ENCODE assay signal across 8 mouse cellular contexts in genomic region chr2:92432299-92433295, GRCm38 (mm10). TPM values are rescaled to one million over a fixed set of nuclear protein-coding genes. Genes with fewer than 3 reads are reported as not detected.
A peak's percentile ranks its signal among the peaks of the same experiment; 100 is the strongest.
DNase-seq lines count a peak whose midpoint lies in the region; ATAC-seq and TF ChIP-seq lines count a peak whose summit lies in the region.
"Had no signal": no experiment of that assay in that cellular context is flagged by ENCODE, and none has a peak within 500 bp of the region (broad histone marks: within the 10 kb centered on the region; RNA-seq: fewer than 3 reads in every experiment).

No protein-coding gene starts in this region.

- H3K27me3 ChIP-seq in CH12.LX (replicated peaks) = peaks cover 6% of the 10 kb centered on the region
- H3K27me3 ChIP-seq in forebrain, embryonic 12.5 days = 0 out of 2 replicates have a peak, but pooled peaks cover 9% of the 10 kb centered on the region
- H3K27me3 ChIP-seq in hindbrain, embryonic 16.5 days (replicated peaks; ENCODE audit: control insufficient read depth, insufficient read depth, low read length) = no peaks in the 10 kb centered on the region
- H3K27me3 ChIP-seq in liver, adult 2 months (ENCODE audit: control insufficient read depth, insufficient read depth, low read length) = no peaks in the 10 kb centered on the region
- peaks cover 3% of the 10 kb centered on the region for H3K27me3 ChIP-seq in neural tube, embryonic 12.5 days (replicated peaks)

- WGBS in forebrain, embryonic 12.5 days = 50% methylated on average over 17 of the region's 17 CpGs
- WGBS in hindbrain, embryonic 16.5 days = 21% methylated on average over 17 of the region's 17 CpGs
- 9% methylated on average over 17 of the region's 17 CpGs for WGBS in liver, adult 2 months
- 47% methylated on average over 17 of the region's 17 CpGs for WGBS in neural tube, embryonic 12.5 days

- dilution Hi-C loops in CH12.LX (cut with MboI; ENCODE audit: extremely low pct_ligation_motif_present, extremely low pct_unique_long_range_greater_than_20kb, low sequenced_read_pairs) = no loop called here

- peaks cover 49% of the 10 kb centered on the region for H3K79me2 ChIP-seq in CH12.LX (replicated peaks; ENCODE audit: control insufficient read depth, extremely low read depth, insufficient read depth, poor library complexity, severe bottlenecking)
- H3K79me2 ChIP-seq in liver, adult 2 months (ENCODE audit: control insufficient read depth, insufficient read depth, low read length) = peaks cover 20% of the 10 kb centered on the region

- H3K4me3 ChIP-seq in CH12.LX (replicated peaks in 1 of 3; ENCODE audit: low read depth in 2 of 3, low read length in 2 of 3, poor library complexity in 1 of 3) = peak overlapping the region; percentile 90 to 100 (median 92)
- H3K4me3 ChIP-seq in forebrain, embryonic 12.5 days (replicated peaks) = peak overlapping the region; percentile 80
- peak overlapping the region; percentile 84 for H3K4me3 ChIP-seq in hindbrain, embryonic 16.5 days (ENCODE audit: low read length)
- H3K4me3 ChIP-seq in liver, adult 2 months (ENCODE audit: insufficient read depth, low read depth, low read length) = peak overlapping the region; percentile 84
- peak overlapping the region; percentile 91 for H3K4me3 ChIP-seq in neural tube, embryonic 12.5 days

- TF ChIP-seq EP300 in CH12.LX (IDR thresholded peaks at IDR 0.05; ENCODE audit: low read length) = no peak

- no peak for TF ChIP-seq CTCF in CH12.LX (conservative IDR thresholded peaks at IDR 0.05 in 1 of 2, IDR thresholded peaks at IDR 0.05 in 1 of 2; ENCODE audit: low read depth in 2 of 2, low read length in 2 of 2)
- TF ChIP-seq CTCF in liver, adult 2 months (IDR thresholded peaks at IDR 0.05; ENCODE audit: low read depth, low read length) = no peak

- H3K4me2 ChIP-seq in CH12.LX (ENCODE audit: insufficient read depth, low read depth, poor library complexity, severe bottlenecking) = peak overlapping the region; percentile 90
- peak overlapping the region; percentile 78 for H3K4me2 ChIP-seq in forebrain, embryonic 12.5 days
- H3K4me2 ChIP-seq in hindbrain, embryonic 16.5 days (ENCODE audit: low read length) = peak overlapping the region; percentile 92
- peak overlapping the region; percentile 81 for H3K4me2 ChIP-seq in neural tube, embryonic 12.5 days (replicated peaks)

- in situ Hi-C loops in CH12.LX (cut with MboI; ENCODE audit: low pct_ligation_motif_present, low pct_unique_long_range_greater_than_20kb, low sequenced_read_pairs) = loop anchor here (5.0 kb wide), 1 partner anchor 445 kb away; no protein-coding TSS in a partner anchor

- peaks cover 6% of the 10 kb centered on the region for H3K9me3 ChIP-seq in CH12.LX (replicated peaks; ENCODE audit: low read length)
- no peaks in the 10 kb centered on the region for H3K9me3 ChIP-seq in forebrain, embryonic 12.5 days
- H3K9me3 ChIP-seq in hindbrain, embryonic 16.5 days (ENCODE audit: control insufficient read depth, low read length) = no peaks in the 10 kb centered on the region
- no peaks in the 10 kb centered on the region for H3K9me3 ChIP-seq in neural tube, embryonic 12.5 days

- no peak for ATAC-seq in forebrain, embryonic 12.5 days (ENCODE audit: low FRiP score)
- no peak for ATAC-seq in hindbrain, embryonic 16.5 days
- ATAC-seq in neural tube, embryonic 12.5 days (ENCODE audit: low FRiP score, low read depth) = no peak

- H3K27ac ChIP-seq in CH12.LX (ENCODE audit: insufficient read depth, low read depth) = no peak overlapping the region
- H3K27ac ChIP-seq in forebrain, embryonic 12.5 days = peak overlapping the region; percentile 79; the same call in 1 of the 2 replicates
- peak overlapping the region; percentile 82 for H3K27ac ChIP-seq in hindbrain, embryonic 16.5 days (ENCODE audit: low read depth, low read length)
- peak overlapping the region; percentile 96 for H3K27ac ChIP-seq in liver, adult 2 months (replicated peaks; ENCODE audit: insufficient read depth, low read depth, low read length)
- H3K27ac ChIP-seq in neural tube, embryonic 12.5 days = no peak overlapping the region

- peaks cover 7 to 44% of the 10 kb centered on the region in 2 experiments for H3K36me3 ChIP-seq in CH12.LX (replicated peaks in 1 of 2; ENCODE audit: control insufficient read depth in 1 of 2, insufficient read depth in 1 of 2, low read length in 1 of 2)
- no peaks in the 10 kb centered on the region for H3K36me3 ChIP-seq in forebrain, embryonic 12.5 days (replicated peaks)
- H3K36me3 ChIP-seq in hindbrain, embryonic 16.5 days (ENCODE audit: control insufficient read depth, insufficient read depth, low read length) = no peaks in the 10 kb centered on the region
- no peaks in the 10 kb centered on the region for H3K36me3 ChIP-seq in liver, adult 2 months (ENCODE audit: control insufficient read depth, insufficient read depth, low read length)
- no peaks in the 10 kb centered on the region for H3K36me3 ChIP-seq in neural tube, embryonic 12.5 days

- no peak for TF ChIP-seq POLR2A in CH12.LX (IDR thresholded peaks at IDR 0.05; ENCODE audit: low read depth, low read length)
- no peak for TF ChIP-seq POLR2A in liver, adult 2 months (IDR thresholded peaks at IDR 0.05; ENCODE audit: extremely low read depth, insufficient read depth, low read length)

- DNase-seq in CH12.LX (ENCODE audit: extremely low read depth) (no peak), adipocyte (ENCODE audit: low spot score) (peak; percentile 88)
- peak; percentile 94 for DNase-seq in liver, adult 2 months (ENCODE audit: extremely low read depth, low read depth, low spot score)
- no peak for DNase-seq in frontal cortex, postnatal 10 days (ENCODE audit: low spot score in 2 of 2)

- H3K4me1 ChIP-seq in CH12.LX (ENCODE audit: control insufficient read depth in 1 of 2, insufficient read depth in 2 of 2) = peaks cover 11 to 53% of the 10 kb centered on the region in 2 experiments
- peaks cover 63% of the 10 kb centered on the region for H3K4me1 ChIP-seq in forebrain, embryonic 12.5 days
- H3K4me1 ChIP-seq in hindbrain, embryonic 16.5 days (ENCODE audit: control insufficient read depth, insufficient read depth, low read depth, low read length) = peaks cover 40% of the 10 kb centered on the region
- peaks cover 22% of the 10 kb centered on the region for H3K4me1 ChIP-seq in liver, adult 2 months (ENCODE audit: control insufficient read depth, insufficient read depth, low read length)
- peaks cover 38% of the 10 kb centered on the region for H3K4me1 ChIP-seq in neural tube, embryonic 12.5 days

- no peak for TF ChIP-seq RAD21 in CH12.LX (IDR thresholded peaks at IDR 0.05; ENCODE audit: low read depth, low read length)

- H3K9ac ChIP-seq in CH12.LX (ENCODE audit: insufficient read depth, low read depth) = peak overlapping the region; percentile 87
- H3K9ac ChIP-seq in forebrain, embryonic 12.5 days = peak overlapping the region; percentile 86
- H3K9ac ChIP-seq in hindbrain, embryonic 16.5 days (ENCODE audit: low read depth, low read length) = peak overlapping the region; percentile 88
- peak overlapping the region; percentile 95 for H3K9ac ChIP-seq in liver, adult 2 months (ENCODE audit: low read depth, low read length)
- peak overlapping the region; percentile 92 for H3K9ac ChIP-seq in neural tube, embryonic 12.5 days

RNA-seq across cellular contexts. Expression of gene Cry2, which starts 1.2 kb away (rescaled TPM):
- total RNA-seq in CH12.LX (2012; rRNA removed) (8.8 and 12.7 TPM in 2 replicates), CH12.LX (2014; rRNA removed) (3.7 and 4.3 TPM in 2 replicates)
- 15.2 and 15.9 TPM in 2 replicates for polyA plus RNA-seq in CH12.LX (2012; ENCODE audit: insufficient read length, low read depth)
- polyA plus RNA-seq in forebrain, embryonic 12.5 days (2016; fragmentation: Nextera tagmentation; extraction: Ambion mirVana) = 29.1 and 31.2 TPM in 2 replicates
- polyA plus RNA-seq in hindbrain, embryonic 16.5 days (2015; fragmentation: Nextera tagmentation; extraction: Ambion mirVana) = 51.4 and 53.2 TPM in 2 replicates
- total RNA-seq in liver, adult 2 months (2014; rRNA removed) = 20.5 and 22.4 TPM in 2 replicates
- polyA plus RNA-seq in liver, adult 2 months (2012; rRNA removed) = 17.1 and 21.9 TPM in 2 replicates
- 32.7 and 33.6 TPM in 2 replicates for polyA plus RNA-seq in neural tube, embryonic 12.5 days (2016; fragmentation: Nextera tagmentation; extraction: Ambion mirVana)

RNA-seq across cellular contexts. Expression of gene Slc35c1, which starts 27.7 kb away (rescaled TPM):
- 7.3 and 8.7 TPM in 2 replicates for total RNA-seq in CH12.LX (2012; rRNA removed)
- total RNA-seq in CH12.LX (2014; rRNA removed) = 2.8 and 4.1 TPM in 2 replicates
- 18.4 and 22.7 TPM in 2 replicates for polyA plus RNA-seq in CH12.LX (2012; ENCODE audit: insufficient read length, low read depth)
- polyA plus RNA-seq in forebrain, embryonic 12.5 days (2016; fragmentation: Nextera tagmentation; extraction: Ambion mirVana) = 9.5 and 10.0 TPM in 2 replicates
- 18.9 and 20.7 TPM in 2 replicates for polyA plus RNA-seq in hindbrain, embryonic 16.5 days (2015; fragmentation: Nextera tagmentation; extraction: Ambion mirVana)
- total RNA-seq in liver, adult 2 months (2014; rRNA removed) = 3.0 and 3.9 TPM in 2 replicates
- polyA plus RNA-seq in liver, adult 2 months (2012; rRNA removed) = 26.0 and 30.7 TPM in 2 replicates
- 10.1 and 11.6 TPM in 2 replicates for polyA plus RNA-seq in neural tube, embryonic 12.5 days (2016; fragmentation: Nextera tagmentation; extraction: Ambion mirVana)

RNA-seq across cellular contexts. Expression of gene Mapk8ip1, which starts 31.5 kb away (rescaled TPM):
- total RNA-seq in CH12.LX (2012; rRNA removed) = 4.1 and 5.4 TPM in 2 replicates
- total RNA-seq in CH12.LX (2014; rRNA removed) = 5.0 and 5.5 TPM in 2 replicates
- 11.0 and 13.0 TPM in 2 replicates for polyA plus RNA-seq in CH12.LX (2012; ENCODE audit: insufficient read length, low read depth)
- polyA plus RNA-seq in forebrain, embryonic 12.5 days (2016; fragmentation: Nextera tagmentation; extraction: Ambion mirVana) = 83.2 and 83.5 TPM in 2 replicates
- polyA plus RNA-seq in hindbrain, embryonic 16.5 days (2015; fragmentation: Nextera tagmentation; extraction: Ambion mirVana) = 112 and 130 TPM in 2 replicates
- 0.65 and 1.0 TPM in 2 replicates for total RNA-seq in liver, adult 2 months (2014; rRNA removed)
- 1.3 and 1.6 TPM in 2 replicates for polyA plus RNA-seq in liver, adult 2 months (2012; rRNA removed)
- 144 and 154 TPM in 2 replicates for polyA plus RNA-seq in neural tube, embryonic 12.5 days (2016; fragmentation: Nextera tagmentation; extraction: Ambion mirVana)
- total RNA-seq: common myeloid progenitor, adult 5-6 weeks had no signal

RNA-seq across cellular contexts. Expression of gene 1700029I15Rik, which starts 50.3 kb away (rescaled TPM):
- total RNA-seq in CH12.LX (2012; rRNA removed) (2.9 and 3.4 TPM in 2 replicates), CH12.LX (2014; rRNA removed) (0.39 and 0.67 TPM in 2 replicates)
- 3.0 and 5.0 TPM in 2 replicates for polyA plus RNA-seq in CH12.LX (2012; ENCODE audit: insufficient read length, low read depth)
- polyA plus RNA-seq in forebrain, embryonic 12.5 days (2016; fragmentation: Nextera tagmentation; extraction: Ambion mirVana) = 5.6 and 6.8 TPM in 2 replicates
- polyA plus RNA-seq in hindbrain, embryonic 16.5 days (2015; fragmentation: Nextera tagmentation; extraction: Ambion mirVana) = 5.8 and 7.7 TPM in 2 replicates
- total RNA-seq in liver, adult 2 months (2014; rRNA removed) = 1.3 and 2.0 TPM in 2 replicates
- 3.3 and 5.6 TPM in 2 replicates for polyA plus RNA-seq in liver, adult 2 months (2012; rRNA removed)
- 5.8 and 7.3 TPM in 2 replicates for polyA plus RNA-seq in neural tube, embryonic 12.5 days (2016; fragmentation: Nextera tagmentation; extraction: Ambion mirVana)

RNA-seq across cellular contexts. Expression of gene Large2, which starts 57.9 kb away (rescaled TPM):
- total RNA-seq in CH12.LX (2012; rRNA removed) = 1.4 and 1.5 TPM in 2 replicates
- 0.19 TPM in 1 of 2 replicates, not detected in the other for total RNA-seq in CH12.LX (2014; rRNA removed)
- 0.45 and 0.89 TPM in 2 replicates for polyA plus RNA-seq in CH12.LX (2012; ENCODE audit: insufficient read length, low read depth)
- polyA plus RNA-seq in forebrain, embryonic 12.5 days (2016; fragmentation: Nextera tagmentation; extraction: Ambion mirVana) = 5.3 and 5.5 TPM in 2 replicates
- 1.7 and 2.3 TPM in 2 replicates for polyA plus RNA-seq in hindbrain, embryonic 16.5 days (2015; fragmentation: Nextera tagmentation; extraction: Ambion mirVana)
- 0.37 and 0.74 TPM in 2 replicates for total RNA-seq in liver, adult 2 months (2014; rRNA removed)
- 0.88 and 1.7 TPM in 2 replicates for polyA plus RNA-seq in liver, adult 2 months (2012; rRNA removed)
- 1.8 and 2.6 TPM in 2 replicates for polyA plus RNA-seq in neural tube, embryonic 12.5 days (2016; fragmentation: Nextera tagmentation; extraction: Ambion mirVana)

Comparison
In these comparisons a context has a peak if more than half of its experiments do, and no peak if none do; other contexts are left out.
1. DNase-seq: peak in adipocyte (single experiment) and liver, adult 2 months (single experiment); none in CH12.LX (single experiment) and frontal cortex, postnatal 10 days (0 of 2).
2. H3K27ac ChIP-seq: peak in forebrain, embryonic 12.5 days (single experiment), hindbrain, embryonic 16.5 days (single experiment) and liver, adult 2 months (single experiment); none in CH12.LX (single experiment) and neural tube, embryonic 12.5 days (single experiment).
3. Peak in every context shown above with its lines, with median percentiles within 50 percentile points of each other: H3K4me2 ChIP-seq, H3K4me3 ChIP-seq and H3K9ac ChIP-seq.